Mouse (Mus musculus) right cerebral cortex, postnatal 25 days (tissue): ENCODE measurements around the gene Gpr179.
A peak's percentile ranks its signal among the peaks of the same experiment; 100 is the strongest.
"Not testable (repeated sequence)": the region's sequence is repeated elsewhere in the genome, so short reads cannot be mapped to it uniquely, and the experiment has no call there.

Experiments used
- DNase-seq: peaks from one replicate; pipeline ENCODE4 v3.0.0; 2022

Gene Gpr179

DNA sequence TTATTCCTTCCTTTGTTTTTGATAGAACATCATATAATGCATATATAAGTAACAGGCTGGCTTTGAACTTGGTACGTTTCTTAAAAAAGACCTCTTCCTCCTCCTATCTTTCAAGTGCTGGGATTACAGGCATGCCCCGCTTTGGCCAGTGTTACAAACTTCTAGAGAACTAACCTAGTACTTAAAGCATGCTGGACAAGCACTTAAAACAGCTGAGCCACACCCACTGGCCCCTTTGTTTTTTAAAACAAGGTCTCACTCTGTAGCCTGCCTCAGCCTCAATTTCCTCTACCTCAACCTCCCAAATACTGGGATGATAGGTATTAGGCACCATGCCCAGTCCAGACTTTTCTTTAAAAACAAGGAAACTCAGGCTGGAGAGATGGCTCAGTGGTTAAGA lies 2.8 kb upstream of the Gpr179 start:
- DNase-seq: no peak

DNA sequence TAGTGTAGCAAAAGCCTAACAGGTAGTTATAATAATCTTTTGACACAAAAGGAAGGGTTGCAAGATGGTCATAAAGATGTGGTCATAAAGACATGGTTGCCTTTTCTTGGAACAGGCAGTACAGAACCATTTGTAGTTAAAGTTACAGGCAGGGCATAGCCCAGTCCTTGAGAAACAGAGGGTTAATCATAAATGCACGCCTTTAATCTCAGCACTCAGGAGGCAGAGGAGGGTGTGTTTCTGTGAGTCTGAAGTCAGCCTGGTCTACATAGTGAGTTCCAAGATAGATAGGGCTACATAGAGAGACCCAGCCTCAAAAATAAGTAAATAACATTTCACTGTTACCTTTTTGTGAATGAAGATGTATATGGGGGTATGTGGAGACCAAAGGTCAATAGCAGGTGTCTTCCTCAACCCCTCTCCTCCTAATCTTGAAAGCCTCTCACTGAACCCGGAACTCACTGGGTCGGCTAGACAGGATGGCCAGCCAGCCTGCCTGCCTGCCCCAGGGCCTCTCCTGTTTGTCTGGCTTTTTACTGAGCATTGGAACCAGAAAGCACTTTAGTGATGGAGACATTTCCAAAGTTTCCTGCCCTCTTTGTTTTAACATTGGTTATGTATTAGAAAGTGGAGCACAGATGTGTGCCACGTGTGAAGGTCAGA lies 1.2 kb upstream of the Gpr179 start:
- DNase-seq: no peak

DNA sequence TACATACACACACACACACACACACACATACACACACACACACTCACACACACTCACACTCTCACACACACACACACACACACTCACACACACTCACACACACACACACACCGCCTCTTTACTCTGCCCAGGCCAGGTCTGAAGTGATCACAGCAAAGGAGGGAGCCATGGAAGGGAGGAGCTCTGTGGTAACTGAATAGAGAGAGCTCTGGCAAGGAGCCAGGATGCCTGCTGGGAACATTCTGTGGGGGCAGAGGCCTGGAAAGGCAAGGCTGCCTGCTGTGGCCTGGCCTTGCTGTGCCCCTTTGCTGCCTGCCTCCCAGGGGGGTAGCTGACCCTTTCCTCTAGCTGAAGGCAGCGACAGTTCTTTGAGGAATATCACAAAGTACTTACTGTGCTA lies 1.8 kb downstream of the Gpr179 start:
- DNase-seq: peak; percentile 48

DNA sequence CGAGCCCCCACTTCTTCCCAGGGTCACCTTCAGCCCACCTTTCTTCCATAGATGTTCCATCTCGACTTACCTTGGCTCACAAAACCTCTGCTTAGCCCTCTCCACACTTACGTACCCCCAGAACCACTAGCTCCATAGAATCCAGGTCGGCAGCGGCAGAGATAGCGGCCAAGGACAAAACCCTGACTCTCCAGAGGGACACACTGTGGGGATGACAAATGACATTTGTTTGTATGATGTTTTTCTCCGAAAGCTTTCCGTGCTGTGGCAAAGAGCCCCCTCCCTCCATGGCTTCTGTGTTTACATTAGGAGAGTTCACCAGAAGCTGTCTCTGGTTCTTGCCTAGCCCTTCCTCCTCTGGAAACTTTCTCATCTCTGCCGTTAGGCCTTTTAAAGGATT lies 4.6 kb downstream of the Gpr179 start:
- DNase-seq: no peak

DNA sequence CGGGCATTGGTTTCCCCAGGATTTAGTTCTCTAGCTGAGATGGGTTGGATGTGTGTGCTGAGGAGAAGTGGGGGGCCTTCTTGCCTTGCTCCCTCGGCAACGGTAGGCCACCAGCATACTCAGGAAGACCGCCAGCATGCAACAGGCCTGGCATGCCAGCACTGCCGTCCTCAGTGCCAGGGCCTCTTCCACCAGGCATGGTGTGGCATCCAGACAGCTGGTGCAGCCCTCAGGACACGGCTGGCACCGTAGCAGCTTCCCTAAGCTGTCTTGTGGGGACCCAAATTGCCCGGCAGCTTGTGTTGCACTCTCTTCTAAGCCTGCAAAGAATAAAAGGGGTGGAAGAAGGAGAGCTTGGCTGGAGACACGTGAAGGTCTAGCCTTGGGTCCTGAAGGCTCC lies 5.5 kb downstream of the Gpr179 start:
- no peak for DNase-seq

DNA sequence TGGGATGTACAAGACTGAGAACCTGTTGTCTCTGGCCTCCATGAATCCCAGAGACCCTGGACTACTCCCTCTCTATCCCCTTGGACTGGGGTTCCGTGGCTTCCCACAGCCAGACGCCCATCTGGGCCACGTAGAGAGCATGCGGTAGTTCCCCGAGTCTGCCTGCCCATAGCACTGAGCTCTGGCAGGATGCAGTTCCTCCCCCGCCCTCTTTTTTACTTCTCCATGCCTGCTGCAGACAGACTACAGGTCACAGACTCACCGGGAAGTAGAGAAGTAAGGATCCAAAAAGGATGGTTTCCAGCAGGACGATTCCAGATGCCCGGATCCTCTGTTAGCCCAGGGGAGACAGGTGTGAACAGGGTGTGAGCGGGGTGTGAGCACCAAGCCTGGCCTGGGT lies 6.4 kb downstream of the Gpr179 start:
- no peak for DNase-seq

DNA sequence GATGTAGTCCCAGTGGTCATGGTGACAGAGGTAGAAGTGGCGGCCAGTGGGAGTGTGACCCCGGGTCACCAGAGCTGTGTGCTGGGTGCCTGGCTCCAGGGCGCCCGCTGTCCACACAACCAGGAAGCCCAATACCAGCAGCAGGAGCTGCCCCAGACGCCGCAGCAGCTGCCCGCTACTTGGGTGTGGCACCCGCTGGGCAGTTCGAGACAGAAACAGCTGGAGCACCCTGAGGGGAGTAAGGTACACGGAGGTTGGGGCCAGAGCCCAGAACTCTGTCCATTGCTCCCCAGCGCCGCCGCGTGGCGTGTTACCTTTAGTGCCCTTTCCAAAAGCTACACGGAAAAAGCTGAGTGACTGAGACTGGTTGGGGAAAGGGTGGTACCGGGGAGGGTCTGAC lies 8.3 kb downstream of the Gpr179 start:
- no peak for DNase-seq

DNA sequence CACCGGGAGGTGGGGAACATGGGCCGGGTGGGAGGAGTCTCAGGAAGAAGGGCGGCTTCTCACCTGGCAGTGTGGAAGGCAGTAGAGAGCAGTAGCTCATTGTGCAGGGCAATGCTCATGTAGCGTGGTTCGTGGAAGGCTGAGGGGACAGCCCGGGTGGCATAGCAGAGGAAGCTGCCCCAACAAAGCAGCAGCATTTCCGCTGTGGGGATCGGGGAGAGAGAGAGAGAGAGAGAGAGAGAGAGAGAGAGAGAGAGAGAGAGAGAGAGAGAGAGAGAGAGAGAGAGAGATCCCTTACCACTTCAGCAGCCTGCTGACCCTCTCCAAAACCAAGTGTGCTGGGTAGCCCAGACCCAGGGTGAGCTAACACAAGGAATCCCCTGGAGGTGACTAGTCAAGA lies 8.7 kb downstream of the Gpr179 start:
- DNase-seq: no peak

DNA sequence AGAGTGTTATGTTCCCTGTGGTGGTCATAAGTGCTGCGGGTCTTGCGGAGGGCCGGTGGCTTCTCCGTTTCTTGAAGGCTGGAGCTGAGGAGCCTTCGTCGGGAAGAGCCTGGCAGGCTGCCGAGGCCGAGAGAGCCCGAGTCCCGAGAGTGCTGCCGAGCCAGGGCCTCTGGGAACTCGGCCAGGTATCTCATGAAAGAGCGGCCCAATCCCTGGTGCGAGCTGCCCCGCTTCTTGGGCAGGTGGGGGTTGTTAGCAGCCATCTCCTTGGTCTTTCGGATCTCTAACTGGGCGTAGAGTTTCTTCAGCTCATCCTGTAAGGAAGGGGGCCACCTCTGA lies 12.9 kb downstream of the Gpr179 start:
- DNase-seq: peak; percentile 19

DNA sequence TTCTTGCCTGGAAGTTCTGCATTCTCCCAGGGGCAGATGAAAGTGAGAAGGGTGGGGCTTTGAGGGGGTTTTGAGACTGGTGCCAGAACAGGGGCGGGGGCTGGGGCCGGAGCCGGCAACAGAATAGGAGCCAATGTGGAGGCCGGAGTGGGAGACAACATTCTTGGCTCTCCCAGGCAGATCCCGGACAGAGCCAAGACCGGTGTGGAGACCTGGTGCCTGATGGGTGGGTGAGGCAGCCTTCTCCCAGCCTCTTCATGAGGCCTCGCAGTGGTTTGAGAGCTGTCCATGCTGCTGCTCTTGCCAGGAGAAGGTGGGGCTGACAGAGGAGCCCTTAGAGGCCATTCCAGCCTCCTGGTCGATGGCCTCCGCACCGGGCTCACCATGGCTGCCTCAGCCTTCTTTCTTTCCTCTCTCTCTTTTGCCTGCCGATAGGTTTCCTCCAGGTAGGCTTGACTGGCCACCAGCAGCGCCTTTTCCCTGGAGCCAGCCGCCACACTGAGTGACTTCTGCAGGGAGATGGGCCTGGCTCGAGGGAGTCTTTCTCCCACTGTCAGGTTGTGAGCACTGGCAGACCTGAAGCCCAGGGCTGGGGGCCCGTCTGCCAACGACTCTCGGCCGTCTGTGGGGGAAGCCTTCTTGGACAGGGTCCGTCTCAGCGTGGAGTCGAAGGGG lies 13.4 kb downstream of the Gpr179 start:
- DNase-seq: no peak

DNA sequence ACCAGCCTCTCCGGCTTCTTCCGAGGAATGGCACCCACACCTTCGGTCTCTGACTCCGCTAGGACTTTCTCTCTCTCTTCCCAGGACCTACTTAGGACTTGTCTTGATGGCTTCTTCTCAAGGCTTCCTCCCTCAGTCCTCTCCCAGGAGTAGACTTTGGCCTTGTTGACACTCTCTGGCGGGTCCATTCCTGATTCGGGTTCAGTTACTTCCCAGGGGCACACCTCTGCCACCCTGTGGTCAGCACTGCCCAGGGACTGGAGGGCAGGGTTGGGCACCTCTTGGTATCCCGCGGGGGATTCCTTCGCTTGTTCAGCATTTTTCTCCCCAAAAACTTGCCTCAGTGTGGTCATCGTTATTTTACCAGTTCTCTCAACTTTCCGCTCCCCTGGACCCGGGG lies 14.5 kb downstream of the Gpr179 start:
- DNase-seq: no peak

DNA sequence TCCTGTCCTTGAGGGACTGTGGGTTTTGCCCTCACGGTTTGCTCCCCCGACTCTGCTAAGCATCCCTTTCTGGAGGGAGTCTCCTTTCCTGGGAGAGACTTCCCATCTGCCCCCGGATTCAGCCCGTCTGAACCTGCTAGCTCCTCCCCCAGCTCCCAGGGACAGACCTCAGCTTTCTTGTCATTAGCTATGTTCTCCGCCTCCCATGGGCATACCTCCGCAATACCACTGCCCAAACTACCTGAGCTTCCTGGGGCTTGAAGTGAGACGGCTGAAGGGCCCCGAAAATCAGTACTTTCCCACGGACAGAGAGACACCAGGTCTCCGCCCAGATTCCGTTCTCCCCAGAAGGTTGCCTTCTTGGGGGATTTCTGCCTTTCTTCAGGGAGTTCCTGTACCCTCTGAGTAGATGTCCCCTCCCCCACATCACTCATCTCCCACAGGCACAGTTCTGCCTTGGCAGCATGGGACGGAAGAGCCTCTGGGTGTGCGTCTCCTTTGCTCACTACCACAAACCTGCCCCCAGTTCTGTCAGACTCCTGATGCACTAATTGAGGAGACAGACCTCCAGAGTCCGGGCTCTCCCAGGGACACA lies 15.0 kb downstream of the Gpr179 start:
- no peak for DNase-seq

DNA sequence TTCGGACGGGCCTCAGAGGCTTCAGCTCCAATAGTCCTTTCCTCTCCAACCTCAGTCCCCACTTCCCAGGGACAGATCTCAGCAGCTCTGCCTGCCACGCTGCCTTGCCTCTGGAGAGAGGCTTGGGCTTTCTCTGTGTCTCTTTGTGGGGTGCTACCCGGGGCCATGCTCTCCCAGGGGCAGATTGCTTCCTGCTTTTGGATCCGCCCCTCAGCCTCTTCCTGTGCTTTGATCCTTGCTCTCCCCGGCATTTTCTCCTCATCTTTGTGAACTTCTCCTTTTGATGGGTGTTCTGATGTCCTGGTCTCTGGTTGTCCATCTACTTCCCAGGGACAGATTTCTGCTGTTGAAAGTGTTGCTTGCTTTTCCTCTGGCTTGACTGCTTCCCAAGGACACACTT lies 15.6 kb downstream of the Gpr179 start:
- DNase-seq: no peak

DNA sequence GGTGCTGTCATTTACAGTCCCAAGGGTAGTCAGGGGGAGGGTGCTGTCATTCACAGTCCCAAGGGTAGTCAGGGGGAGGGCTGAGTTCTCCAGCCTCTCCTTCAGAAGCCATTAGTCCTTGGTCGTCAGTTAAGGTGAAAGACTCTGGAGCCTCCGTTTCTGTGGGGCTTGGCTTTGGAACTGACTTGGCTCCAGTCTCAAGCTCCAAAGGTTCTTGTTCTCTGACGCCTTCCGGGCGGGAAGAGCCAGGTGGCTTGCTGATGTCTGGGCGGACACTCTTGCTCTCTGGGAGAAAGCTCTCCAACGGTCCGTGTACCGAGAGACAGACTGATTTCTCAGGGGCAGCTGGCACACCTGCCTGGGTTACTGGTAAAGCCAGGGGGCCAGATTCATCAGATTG lies 17.5 kb downstream of the Gpr179 start:
- DNase-seq: no peak

DNA sequence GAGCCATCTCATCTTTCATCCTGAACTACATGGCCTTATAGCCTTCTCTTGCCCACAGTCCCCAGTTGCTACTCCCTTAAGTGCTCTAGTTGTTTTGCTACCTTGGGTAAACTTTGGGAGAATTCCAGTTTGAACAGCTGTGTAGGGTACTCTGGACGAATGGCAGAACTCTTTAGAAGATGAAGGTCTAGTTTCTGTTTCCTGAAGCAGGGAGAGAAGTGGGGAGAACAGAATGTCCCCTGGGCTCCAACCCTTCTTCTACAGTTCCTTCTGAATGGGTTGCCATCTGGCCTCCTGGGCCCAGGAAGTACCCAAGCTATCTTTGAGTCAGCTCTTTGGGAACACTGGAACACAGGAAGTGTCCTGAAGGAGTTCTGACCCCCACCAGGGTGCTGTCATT lies 18.0 kb downstream of the Gpr179 start:
- DNase-seq: no peak

DNA sequence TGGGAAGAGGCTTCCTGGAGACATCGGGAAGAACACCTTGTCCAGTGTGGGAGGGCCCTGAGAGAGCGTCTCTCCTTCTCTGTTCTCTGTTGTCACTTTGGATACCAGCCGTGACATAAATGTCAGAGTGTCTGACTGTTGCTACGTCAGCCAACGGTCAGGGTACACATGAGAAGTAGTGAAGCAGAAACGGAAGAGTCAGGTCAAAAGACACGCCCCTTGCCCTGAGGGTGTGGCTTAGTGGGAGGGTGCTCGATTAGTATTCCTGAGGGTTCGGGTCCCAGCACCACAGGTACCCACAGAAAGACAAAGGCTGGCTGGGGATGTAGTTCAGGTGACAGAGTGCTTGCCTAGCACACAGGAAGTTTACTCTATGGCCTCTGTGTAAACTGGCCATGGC lies 18.8 kb downstream of the Gpr179 start:
- no peak for DNase-seq

DNA sequence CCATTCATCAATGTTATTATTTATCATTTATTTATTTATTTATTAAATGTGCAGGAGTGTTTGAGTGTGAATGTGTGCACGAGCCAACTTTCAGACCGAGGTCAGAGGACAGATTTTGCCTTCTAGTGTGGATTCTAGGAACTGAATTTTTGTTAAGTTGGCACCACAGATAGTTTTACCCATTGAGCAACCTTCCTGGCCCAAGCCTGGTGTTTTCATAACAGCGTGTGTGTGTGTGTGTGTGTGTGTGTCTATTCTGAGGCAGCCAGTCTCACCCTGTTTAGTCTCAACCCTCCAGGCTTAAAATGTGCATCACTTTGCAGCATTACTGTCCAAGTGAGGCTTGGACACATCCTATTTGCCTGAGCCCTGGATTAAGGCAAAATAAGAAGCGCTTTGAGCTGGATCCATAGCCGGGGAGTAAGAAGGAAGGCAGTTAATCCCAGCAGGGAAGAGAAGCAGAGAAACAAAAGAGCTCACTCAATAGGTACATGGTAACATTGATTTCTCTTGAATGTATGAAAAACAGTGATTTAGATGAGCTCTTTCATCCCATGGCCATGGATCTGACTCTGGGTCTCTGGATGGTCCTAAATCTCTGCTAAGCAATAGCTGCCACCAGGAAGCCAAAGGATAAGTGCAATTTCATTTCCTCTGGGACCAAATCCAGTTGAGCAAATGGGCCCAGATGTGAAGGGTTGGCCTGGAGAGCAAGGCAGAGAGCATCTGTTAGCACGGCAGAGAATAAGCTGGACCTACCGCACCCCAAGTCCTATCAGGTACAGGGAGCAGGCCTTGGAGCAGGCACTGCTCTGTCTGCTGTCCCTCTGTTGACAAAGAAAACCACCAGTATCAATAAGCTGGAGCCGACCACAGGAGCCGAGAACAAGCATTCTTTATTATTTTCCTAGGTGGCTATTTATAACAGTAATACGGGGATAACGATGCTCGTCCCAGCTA lies 20.4 kb downstream of the Gpr179 start:
- DNase-seq: no peak

DNA sequence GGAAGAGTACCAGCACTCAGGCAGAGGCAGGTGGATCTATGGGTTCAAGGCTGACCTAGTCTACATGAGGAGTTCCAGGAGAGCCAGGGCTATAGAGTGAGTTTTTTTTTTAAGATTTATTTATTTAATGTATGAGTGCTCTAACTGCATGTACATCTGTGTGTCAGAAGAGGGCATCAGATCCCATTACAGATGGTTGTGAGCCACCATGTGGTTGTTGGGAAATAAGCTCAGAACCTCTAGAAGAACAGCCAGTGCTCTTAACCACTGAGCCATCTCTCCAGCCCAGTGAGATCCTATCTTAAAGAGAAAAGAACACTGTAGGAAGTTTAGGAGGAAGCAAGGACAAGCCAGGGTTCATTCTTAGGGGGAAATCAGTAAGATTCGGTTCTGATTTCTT lies 21.6 kb downstream of the Gpr179 start:
- no peak for DNase-seq

DNA sequence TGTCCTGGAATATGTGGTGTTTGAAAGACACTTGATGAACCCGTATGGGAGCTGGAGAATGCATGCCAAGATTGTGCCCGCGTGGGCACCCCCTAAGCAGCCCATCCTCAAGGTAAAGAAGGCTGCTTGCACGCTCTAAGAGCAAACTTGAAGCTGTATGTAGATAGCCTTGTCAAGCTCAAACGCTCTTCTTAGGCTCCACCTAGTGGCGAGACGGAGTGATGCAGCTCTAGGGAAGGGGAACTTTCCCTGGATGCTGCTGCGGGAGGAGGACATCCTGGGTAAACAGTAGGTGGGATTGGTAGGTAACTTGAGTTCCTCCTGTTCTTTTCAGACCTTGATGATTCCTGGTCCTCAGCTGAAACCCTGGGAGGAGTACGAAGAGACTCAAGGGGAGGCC lies 23.7 kb downstream of the Gpr179 start:
- DNase-seq: peak; percentile 59

DNA sequence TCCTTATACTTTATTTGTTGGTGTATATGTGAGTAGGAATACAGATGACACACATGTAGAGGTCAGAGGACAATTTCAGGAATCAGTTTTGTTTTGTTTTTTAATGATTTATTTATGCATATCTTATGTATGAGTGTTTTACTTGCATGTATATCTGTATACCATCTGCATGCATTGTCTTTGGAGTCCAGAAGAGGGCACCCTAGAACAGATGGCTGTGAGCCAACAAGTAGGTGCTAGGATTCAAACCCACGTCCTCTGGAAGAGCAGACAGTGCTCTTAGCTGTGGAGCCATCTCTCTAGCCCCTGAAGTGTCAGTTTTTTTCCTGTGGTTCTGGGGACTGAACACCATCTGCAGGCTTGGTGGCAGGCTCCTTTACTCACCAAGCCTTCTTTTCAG lies 26.7 kb downstream of the Gpr179 start:
- no peak for DNase-seq

DNA sequence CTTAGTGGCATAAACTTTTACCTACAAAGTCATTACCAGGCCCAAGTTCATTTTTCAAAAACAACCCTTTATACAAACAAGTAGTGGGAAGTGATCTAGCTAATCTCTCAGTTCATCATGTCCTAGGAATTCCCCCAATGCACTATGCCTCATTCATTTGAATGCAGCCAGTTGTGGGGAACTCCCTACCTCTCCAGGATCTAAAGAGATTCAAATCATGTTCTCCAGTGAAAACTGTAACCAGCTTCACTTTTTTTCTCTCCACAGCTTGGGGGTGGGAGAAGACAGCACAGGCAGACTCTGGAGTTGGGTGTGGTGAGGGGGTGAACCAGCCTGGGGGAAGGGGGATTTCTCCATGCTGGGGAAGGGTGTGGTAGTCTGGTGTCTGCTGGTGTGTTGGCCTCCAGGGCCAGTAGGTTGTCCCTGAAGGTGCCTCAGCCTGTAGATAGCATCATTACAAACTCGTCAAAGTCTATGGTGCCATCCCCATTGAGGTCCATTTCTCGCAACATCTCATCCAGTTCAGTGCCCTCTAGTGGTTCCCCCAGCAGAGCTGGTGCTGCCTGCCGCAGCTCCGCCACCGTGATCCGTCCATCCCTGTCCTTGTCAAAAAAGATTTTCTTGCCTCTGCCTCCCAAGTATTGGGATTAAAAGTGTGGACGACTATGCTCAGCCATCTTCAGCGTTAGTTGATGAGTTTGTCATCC lies 29.8 kb downstream of the Gpr179 start:
- DNase-seq: not testable (repeated sequence)

DNA sequence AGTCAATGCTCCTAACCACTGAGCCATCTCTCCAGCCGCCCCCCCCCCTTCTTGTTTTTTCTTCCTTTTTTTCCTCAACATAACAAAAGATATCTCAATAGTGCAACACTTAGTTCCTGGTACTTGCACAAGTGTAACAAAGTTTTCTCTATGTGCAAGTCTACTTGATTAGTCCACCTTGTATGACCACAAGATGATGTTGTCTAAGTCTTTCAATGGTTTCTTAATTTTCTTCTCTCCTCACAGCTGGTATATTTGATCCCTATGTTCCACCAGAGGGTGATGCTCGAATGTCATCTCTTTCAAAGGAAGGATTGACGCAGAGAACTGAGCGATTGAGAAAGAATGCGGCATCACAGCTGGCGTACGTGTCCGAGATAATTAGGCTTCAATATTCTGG lies 30.7 kb downstream of the Gpr179 start:
- no peak for DNase-seq
